Mouse (Mus musculus) hindbrain, embryonic 16.5 days (tissue): ENCODE data around the gene Pla2g3. TPM values are rescaled to one million over a fixed set of nuclear protein-coding genes. Genes with fewer than 3 reads are reported as not detected.

ENCODE experiments used
- ATAC-seq: fragments of 200-750 bp; cut with Nextera tagmentation; 2 replicates; pipeline ENCODE4 v1.8.0; 2017; ENCODE audit warnings: moderate TSS enrichment, moderate library complexity
- H3K27ac ChIP-seq: fragments of 300-500 bp; sonication (generic); 2 replicates; pipeline ENCODE4 v1.5.1; 2014; ENCODE audit warnings: low read depth, mild to moderate bottlenecking, control low read depth, low read length, moderate library complexity
- H3K27me3 ChIP-seq: fragments of 300-500 bp; sonication (generic); replicated peaks from 2 replicates; pipeline ENCODE4 v1.6.1; 2014; ENCODE audit warnings: low read length; ENCODE audit not compliant: control insufficient read depth, insufficient read depth
- H3K36me3 ChIP-seq: fragments of 300-500 bp; sonication (generic); 2 replicates; pipeline ENCODE4 v1.6.1; 2014; ENCODE audit warnings: mild to moderate bottlenecking, low read length, moderate library complexity, mixed read lengths; ENCODE audit not compliant: control insufficient read depth, insufficient read depth
- H3K4me1 ChIP-seq: fragments of 300-500 bp; sonication (generic); 2 replicates; pipeline ENCODE4 v1.6.1; 2014; ENCODE audit warnings: low read depth, low read length; ENCODE audit not compliant: control insufficient read depth, insufficient read depth
- H3K4me2 ChIP-seq: fragments of 300-500 bp; sonication (generic); 2 replicates; pipeline ENCODE4 v1.6.1; 2014; ENCODE audit warnings: mild to moderate bottlenecking, low read length, control low read depth, moderate library complexity
- H3K4me3 ChIP-seq: fragments of 300-500 bp; sonication (generic); 2 replicates; pipeline ENCODE4 v1.5.1; 2014; ENCODE audit warnings: mild to moderate bottlenecking, low read length, control low read depth, moderate library complexity
- H3K9ac ChIP-seq: fragments of 300-500 bp; sonication (generic); 2 replicates; pipeline ENCODE4 v1.6.1; 2014; ENCODE audit warnings: low read depth, mild to moderate bottlenecking, control low read depth, low read length, moderate library complexity
- H3K9me3 ChIP-seq: fragments of 300-500 bp; sonication (generic); 2 replicates; pipeline ENCODE4 v1.6.1; 2014; ENCODE audit warnings: mild to moderate bottlenecking, low read length, moderate library complexity; ENCODE audit not compliant: control insufficient read depth
- WGBS: fragments of 180-500 bp; shearing (Covaris S2); extraction: QIAGEN DNeasy Blood & Tissue Kit; methylation state at CpG from one replicate; pipeline ENCODE4 v1.1.7; 2014; 5-methylcytosine and 5-hydroxymethylcytosine counted together
- polyA plus RNA-seq: library from polyadenylated mRNA; unstranded; fragments of >200 nt; fragmentation: Nextera tagmentation; extraction: Ambion mirVana; gene quantifications from 2 replicates; pipeline ENCODE4 v1.2.1, GENCODE M21; 2015

Gene Pla2g3
- polyA plus RNA-seq, 1 experiment from 2014 or later = 9.2 TPM

DNA sequence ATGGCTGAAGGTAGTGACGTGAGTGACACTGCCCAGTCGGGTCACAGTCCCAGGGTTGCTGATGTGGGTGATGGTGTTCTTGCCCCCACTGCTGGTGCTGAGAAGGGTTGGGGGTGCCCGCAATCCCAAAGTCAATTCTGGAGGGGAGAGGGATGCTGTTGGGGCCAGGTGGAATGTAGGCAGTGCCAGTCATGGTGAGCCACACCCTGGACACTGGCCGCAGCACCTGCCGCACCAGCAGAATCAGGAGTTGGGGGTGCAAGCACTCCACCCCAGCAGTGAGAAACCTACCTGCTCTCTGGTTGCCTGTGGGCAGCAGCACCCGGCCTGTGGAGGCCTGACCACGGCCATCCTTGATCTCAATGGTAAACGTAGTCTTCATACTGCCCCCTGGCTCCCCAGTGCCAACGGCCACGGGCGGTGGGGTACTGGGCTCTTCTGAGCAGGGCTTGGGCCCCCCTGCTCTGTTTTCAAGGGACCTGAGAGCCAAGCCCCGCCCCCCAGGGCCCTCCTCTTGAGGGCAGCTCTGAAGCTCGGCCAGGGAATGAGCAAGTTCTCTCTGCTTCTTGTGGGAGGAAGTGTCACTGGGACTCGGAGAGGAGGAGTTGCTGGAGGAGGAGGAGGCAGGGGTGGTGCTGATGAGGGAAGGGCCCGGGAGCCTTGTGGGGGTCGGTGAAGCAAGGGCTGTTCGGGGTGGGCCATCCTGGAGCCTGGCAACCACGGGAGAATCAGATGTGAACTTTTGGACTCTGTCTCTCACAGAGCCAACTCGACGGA lies 41.6 kb downstream of the Pla2g3 start:
- no peak for ATAC-seq
- H3K9me3 ChIP-seq = no peaks in the 10 kb centered on the region
- no peaks in the 10 kb centered on the region for H3K27me3 ChIP-seq
- H3K9ac ChIP-seq = no peak overlapping the region
- H3K4me2 ChIP-seq = no peak overlapping the region
- no peak overlapping the region for H3K4me3 ChIP-seq
- H3K4me1 ChIP-seq = no peaks in the 10 kb centered on the region
- no peaks in the 10 kb centered on the region for H3K36me3 ChIP-seq
- no peak overlapping the region for H3K27ac ChIP-seq
- 81% methylated on average over 20 of the region's 20 CpGs for WGBS

DNA sequence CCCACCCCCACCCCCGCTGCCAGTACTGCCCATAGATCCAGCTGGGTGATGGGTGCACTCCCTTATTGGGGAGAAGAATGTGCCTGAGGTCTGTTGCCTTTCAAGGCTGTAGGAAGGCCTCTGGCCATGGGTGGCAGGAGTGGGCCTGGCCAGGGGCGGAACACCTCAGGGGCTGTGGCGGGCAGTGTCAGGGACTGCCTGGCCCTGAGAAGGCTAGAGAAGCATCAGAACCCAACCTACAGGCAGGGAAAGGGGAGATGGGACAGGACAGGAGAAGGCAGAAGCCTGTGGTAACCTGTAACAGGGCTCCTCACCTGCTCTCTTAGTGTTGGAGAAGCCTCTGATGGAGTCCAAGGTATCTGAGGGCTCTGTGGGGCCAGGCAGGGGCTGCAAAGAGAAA lies 42.6 kb downstream of the Pla2g3 start:
- ATAC-seq = no peak
- Histone ChIP-seq H3K36me3 (no peaks in the 10 kb centered on the region), H3K4me2 (no peak overlapping the region), H3K27me3 (no peaks in the 10 kb centered on the region), H3K27ac (no peak overlapping the region), H3K4me3 (no peak overlapping the region), H3K9me3 (no peaks in the 10 kb centered on the region), H3K4me1 (peaks cover 8% of the 10 kb centered on the region; the same call in 1 of the 2 replicates), H3K9ac (no peak overlapping the region)
- whole genome bisulfite sequencing = 88% methylated on average over 3 of the region's 3 CpGs

DNA sequence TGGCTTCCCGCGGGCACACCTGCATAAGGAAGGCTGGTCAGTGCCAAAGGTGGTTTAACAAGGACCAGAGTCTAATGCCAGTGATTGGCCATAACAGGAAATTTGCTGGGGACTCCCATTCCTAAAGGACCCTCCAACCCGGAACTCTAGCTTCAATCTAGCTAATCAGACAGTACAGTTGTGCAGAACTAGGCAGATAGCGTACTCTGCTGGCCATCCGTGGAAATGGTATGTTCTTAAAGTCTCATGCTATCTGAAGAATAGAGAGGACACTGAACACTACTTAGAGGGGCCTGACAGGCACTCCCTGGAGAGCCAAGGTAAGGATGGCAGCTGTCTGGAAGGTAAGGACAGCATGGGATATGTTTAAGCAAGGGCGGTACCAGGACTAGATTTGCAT lies 43.5 kb downstream of the Pla2g3 start:
- no peak overlapping the region for H3K27ac ChIP-seq
- no peaks in the 10 kb centered on the region for H3K9me3 ChIP-seq
- WGBS = 74% methylated on average over 6 of the region's 6 CpGs
- peaks cover 13% of the 10 kb centered on the region for H3K4me1 ChIP-seq
- no peaks in the 10 kb centered on the region for H3K27me3 ChIP-seq
- no peak overlapping the region for H3K9ac ChIP-seq
- H3K4me2 ChIP-seq = no peak overlapping the region
- no peak overlapping the region for H3K4me3 ChIP-seq
- no peak for ATAC-seq
- H3K36me3 ChIP-seq = no peaks in the 10 kb centered on the region

DNA sequence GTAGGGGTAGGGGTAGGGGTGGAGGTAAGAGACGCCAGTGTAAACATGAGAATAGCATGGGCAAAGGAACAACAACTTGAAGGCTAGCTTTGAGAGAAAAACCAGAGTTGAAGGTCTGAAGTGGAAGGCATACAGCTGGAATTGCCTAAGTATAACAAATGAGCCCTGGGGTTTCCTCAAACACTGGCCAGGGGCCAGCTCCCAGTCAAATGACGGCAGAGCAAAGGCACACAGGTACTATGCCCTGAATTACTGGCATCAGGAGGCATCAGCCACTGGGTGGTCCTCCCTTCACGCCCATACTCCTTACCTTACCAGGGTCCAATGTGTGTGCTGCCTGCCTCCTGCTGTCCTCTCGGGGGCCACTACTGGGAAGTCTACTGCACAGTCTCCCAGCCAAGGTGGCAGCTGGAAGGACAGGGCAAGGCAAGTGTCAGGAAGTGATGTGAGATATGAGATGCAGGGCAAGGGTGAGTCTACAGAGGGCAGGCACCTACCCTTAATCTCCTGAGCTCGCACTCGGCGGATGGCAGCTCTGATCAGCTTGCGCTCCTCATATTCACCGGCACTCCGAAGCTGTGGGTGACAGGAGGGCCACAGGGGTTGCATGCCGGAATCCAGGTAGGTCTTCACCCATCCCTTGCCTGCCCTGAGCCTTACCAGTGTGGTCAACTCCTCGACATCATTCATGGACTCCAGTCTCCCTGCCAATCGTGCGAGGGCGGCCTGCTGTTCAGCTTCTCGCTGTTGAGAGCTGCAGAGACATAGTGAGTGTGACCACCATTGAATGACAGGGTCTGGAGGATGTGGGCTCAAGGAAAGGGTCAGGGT lies 44.2 kb downstream of the Pla2g3 start:
- no peak overlapping the region for H3K4me2 ChIP-seq

DNA sequence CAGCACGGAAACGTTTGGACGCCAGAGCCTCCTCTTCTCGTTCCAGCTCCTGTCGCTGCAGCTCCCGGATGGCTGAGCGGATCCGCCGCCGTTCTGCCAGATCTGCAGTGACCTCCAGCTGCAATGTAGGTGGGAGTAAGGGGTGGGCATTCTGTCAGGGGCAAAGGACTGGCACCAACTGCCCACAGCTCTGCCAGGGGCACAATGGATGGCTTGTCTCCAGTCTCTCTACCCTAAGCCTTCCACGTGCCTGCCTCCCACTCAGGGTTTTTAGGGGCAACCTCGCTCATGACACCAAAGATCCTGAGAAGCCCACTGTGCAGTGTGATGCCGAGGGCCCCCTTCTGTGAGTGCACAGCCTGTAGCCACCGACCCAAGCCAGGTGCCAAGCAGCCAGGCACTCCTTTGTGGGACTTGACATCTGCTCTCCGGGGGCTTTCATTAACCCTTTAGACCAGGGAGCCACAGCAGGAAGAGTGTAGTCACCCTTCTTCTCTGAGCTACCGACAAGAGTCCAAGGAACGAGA lies 45.4 kb downstream of the Pla2g3 start:
- Histone ChIP-seq H3K27me3 (no peaks in the 10 kb centered on the region), H3K9me3 (no peaks in the 10 kb centered on the region), H3K9ac (no peak overlapping the region), H3K4me3 (no peak overlapping the region), H3K4me1 (peaks cover 13% of the 10 kb centered on the region), H3K36me3 (no peaks in the 10 kb centered on the region), H3K4me2 (no peak overlapping the region), H3K27ac (no peak overlapping the region)
- 86% methylated on average over 17 of the region's 17 CpGs for WGBS
- ATAC-seq = no peak

More for the DNA sequence above, 44.2 kb downstream of the Pla2g3 start:
- H3K9ac ChIP-seq = no peak overlapping the region
- no peak overlapping the region for H3K4me3 ChIP-seq
- no peak for ATAC-seq
- H3K9me3 ChIP-seq = no peaks in the 10 kb centered on the region
- no peak overlapping the region for H3K27ac ChIP-seq
- peaks cover 13% of the 10 kb centered on the region for H3K4me1 ChIP-seq
- H3K27me3 ChIP-seq = no peaks in the 10 kb centered on the region
- 96% methylated on average over 16 of the region's 16 CpGs for WGBS
- H3K36me3 ChIP-seq = no peaks in the 10 kb centered on the region

DNA sequence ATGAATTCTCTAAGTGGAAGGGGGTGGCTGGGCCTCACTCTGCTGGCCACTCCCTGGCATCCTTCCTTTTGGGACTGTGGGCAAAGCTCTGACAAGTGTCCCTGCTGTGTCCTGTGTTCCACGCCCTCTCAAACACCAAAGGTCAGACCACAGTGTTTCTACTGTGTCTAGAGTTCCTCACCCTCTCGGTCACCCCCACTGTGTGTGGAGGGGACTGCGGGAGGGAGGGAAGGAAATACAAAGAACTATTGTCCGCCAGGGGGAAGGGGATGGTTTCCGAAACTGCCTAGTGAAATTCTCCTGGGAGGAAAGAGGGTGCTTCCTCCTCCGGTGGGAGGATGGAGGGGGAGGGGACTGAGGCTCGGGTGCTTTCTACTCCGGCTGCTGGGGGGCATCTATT lies 46.9 kb downstream of the Pla2g3 start:
- Histone ChIP-seq H3K36me3 (no peaks in the 10 kb centered on the region), H3K4me1 (peaks cover 13% of the 10 kb centered on the region), H3K9me3 (no peaks in the 10 kb centered on the region), H3K9ac (peak overlapping the region; percentile 15; the same call in 1 of the 2 replicates), H3K27ac (no peak overlapping the region), H3K27me3 (no peaks in the 10 kb centered on the region), H3K4me2 (peak overlapping the region; percentile 98), H3K4me3 (peak overlapping the region; percentile 68)
- ATAC-seq = no peak
- 7% methylated on average over 8 of the region's 8 CpGs for WGBS

DNA sequence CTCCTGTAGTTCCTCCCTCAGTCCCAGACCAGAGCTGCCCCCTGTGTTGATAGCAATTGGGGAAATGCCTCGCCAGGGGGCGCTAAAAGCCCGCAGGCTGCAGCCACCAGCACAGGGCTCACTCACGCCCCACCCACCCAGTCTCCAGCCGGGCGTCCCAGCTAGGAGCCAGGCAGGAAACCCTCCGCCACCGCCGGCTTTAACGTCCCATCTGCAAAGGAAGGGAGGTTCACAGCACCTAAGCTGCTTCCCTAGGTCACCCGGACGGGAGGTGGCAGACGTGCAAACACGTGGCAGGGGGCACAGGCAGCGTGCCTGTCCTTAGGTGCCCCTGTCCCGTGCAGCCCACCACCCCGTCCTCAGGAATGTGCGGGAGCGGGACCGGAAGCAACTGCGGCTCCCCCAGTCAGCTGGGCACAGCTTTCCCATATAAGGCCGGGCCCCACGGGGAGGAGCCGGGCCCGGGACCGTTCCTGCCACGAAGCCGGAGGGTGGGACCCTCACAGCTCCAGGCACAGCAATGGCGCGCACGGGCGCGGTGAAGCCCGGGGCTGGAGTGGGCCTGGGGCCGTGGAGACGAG lies 47.4 kb downstream of the Pla2g3 start:
- H3K27ac ChIP-seq = peak overlapping the region; percentile 83
- 0% methylated on average over 34 of the region's 36 CpGs for WGBS
- H3K4me3 ChIP-seq = peak overlapping the region; percentile 68
- H3K9ac ChIP-seq = peak overlapping the region; percentile 78
- no peaks in the 10 kb centered on the region for H3K27me3 ChIP-seq
- ATAC-seq = peak; percentile 85
- H3K4me1 ChIP-seq = peaks cover 13% of the 10 kb centered on the region
- peak overlapping the region; percentile 98 for H3K4me2 ChIP-seq
- H3K36me3 ChIP-seq = no peaks in the 10 kb centered on the region
- H3K9me3 ChIP-seq = no peaks in the 10 kb centered on the region

DNA sequence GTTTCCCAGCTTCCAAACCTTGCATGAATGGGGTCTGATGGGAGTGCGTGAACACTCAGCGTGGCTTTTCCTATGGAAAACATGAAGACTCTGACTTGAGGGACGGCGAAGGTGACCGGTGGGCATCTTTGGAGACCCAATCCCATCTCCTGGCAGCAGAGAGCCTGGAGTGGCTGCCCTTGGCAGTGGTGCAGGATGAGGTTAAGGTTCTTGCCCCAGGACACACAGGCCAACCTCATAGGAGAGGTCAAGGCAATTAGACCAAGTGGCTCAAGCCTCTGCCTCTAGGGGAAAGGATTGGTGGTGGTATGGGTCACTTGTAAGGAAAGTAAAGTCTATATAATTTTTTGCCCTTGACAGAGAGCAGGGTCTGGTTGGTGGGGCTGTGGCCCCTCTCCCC lies 48.0 kb downstream of the Pla2g3 start:
- peak overlapping the region; percentile 98 for H3K4me2 ChIP-seq
- H3K4me3 ChIP-seq = peak overlapping the region; percentile 68
- 33% methylated on average over 5 of the region's 5 CpGs for WGBS
- no peaks in the 10 kb centered on the region for H3K9me3 ChIP-seq
- H3K36me3 ChIP-seq = no peaks in the 10 kb centered on the region
- peaks cover 13% of the 10 kb centered on the region for H3K4me1 ChIP-seq
- H3K9ac ChIP-seq = peak overlapping the region; percentile 78
- H3K27me3 ChIP-seq = no peaks in the 10 kb centered on the region
- H3K27ac ChIP-seq = peak overlapping the region; percentile 83
- no peak for ATAC-seq
